Mouse (Mus musculus): ENCODE results near the gene Asap3. TPM values are rescaled to one million over a fixed set of nuclear protein-coding genes. Genes with fewer than 3 reads are reported as not detected.

The Asap3 gene
- polyA plus RNA-seq, 1 experiment from 2014 or later = 8.9 TPM

DNA sequence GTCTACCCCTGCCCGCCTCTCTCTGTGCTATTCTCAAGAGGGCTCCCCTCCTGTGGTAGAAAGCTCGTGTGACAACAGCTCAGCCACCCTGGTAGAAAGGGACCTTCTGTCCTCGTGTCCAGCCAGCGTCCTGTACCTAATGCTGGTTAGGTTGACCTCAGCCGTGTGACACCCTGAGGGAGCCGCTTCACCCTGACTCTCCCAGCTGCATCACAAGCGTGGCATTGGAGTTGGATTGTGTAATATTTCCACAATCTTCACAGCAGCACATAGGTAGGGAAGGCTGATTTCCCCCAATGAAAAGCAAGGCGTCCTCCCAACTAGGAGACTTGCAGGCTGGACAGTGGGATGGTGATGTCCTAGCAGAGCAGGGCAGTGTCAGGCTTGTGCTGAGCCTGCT is 19.9 kb upstream of the Asap3 start:
- no peaks in the 10 kb centered on the region for H3K9me3 ChIP-seq
- peaks cover 34% of the 10 kb centered on the region for H3K36me3 ChIP-seq
- no peak for ATAC-seq (ENCODE audit: low FRiP score, low read depth)
- no peaks in the 10 kb centered on the region for H3K27me3 ChIP-seq
- no peak overlapping the region for H3K4me3 ChIP-seq
- 88% methylated on average over 8 of the region's 8 CpGs for WGBS
- no peak overlapping the region for H3K27ac ChIP-seq (replicated peaks)
- H3K4me2 ChIP-seq (replicated peaks) = no peak overlapping the region
- 0 out of 2 replicates have a peak, but pooled peaks cover 3% of the 10 kb centered on the region for H3K4me1 ChIP-seq
- H3K9ac ChIP-seq (replicated peaks) = no peak overlapping the region

- Histone ChIP-seq H3K36me3 (peaks cover 34% of the 10 kb centered on the region), H3K27me3 (no peaks in the 10 kb centered on the region), H3K9ac (replicated peaks) (no peak overlapping the region), H3K27ac (replicated peaks) (no peak overlapping the region), H3K4me1 (no peaks in the 10 kb centered on the region), H3K9me3 (no peaks in the 10 kb centered on the region), H3K4me2 (replicated peaks) (no peak overlapping the region), H3K4me3 (no peak overlapping the region)
- 91% methylated on average over 23 of the region's 23 CpGs for WGBS
- ATAC-seq (ENCODE audit: low FRiP score, low read depth) = no peak
Measured at GRCm38 (mm10) chr4:136186739-136187472, 19.3 kb upstream of the Asap3 start.

- WGBS = 84% methylated on average over 6 of the region's 6 CpGs
- H3K9ac ChIP-seq (replicated peaks) = no peak overlapping the region
- no peaks in the 10 kb centered on the region for H3K4me1 ChIP-seq
- H3K9me3 ChIP-seq = no peaks in the 10 kb centered on the region
- H3K4me2 ChIP-seq (replicated peaks) = no peak overlapping the region
- no peak overlapping the region for H3K27ac ChIP-seq (replicated peaks)
- H3K4me3 ChIP-seq = no peak overlapping the region
- peaks cover 40% of the 10 kb centered on the region for H3K36me3 ChIP-seq
- no peaks in the 10 kb centered on the region for H3K27me3 ChIP-seq
- ATAC-seq (ENCODE audit: low FRiP score, low read depth) = no peak
Measured at GRCm38 (mm10) chr4:136188973-136189737, 17.0 kb upstream of the Asap3 start.

DNA sequence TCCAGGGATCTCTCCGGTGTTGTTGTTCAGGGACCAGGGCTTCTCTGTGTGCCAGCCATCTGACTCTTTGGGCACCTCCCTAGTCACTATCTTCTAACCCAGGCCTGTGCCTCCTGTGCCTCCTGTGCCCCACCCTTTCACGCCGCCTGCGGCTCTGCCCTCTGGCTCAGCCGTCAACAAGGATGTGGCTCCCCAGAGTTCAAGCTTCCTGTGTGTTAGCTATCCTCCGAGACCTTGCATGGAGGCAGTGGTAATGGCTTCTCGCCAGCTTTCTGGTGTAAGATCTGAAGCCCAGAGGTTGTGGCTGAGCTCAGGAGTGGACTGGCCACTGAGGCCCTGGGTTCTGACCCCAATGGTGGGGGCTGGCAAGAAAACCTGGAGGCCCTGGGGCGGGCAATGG is 16.3 kb upstream of the Asap3 start:
- Histone ChIP-seq H3K9me3 (no peaks in the 10 kb centered on the region), H3K36me3 (peaks cover 34% of the 10 kb centered on the region), H3K9ac (replicated peaks) (no peak overlapping the region), H3K27me3 (no peaks in the 10 kb centered on the region), H3K4me1 (no peaks in the 10 kb centered on the region), H3K27ac (replicated peaks) (no peak overlapping the region), H3K4me3 (no peak overlapping the region), H3K4me2 (replicated peaks) (no peak overlapping the region)
- WGBS = 89% methylated on average over 8 of the region's 8 CpGs
- ATAC-seq (ENCODE audit: low FRiP score, low read depth) = no peak

GRCm38 (mm10) chr4:136193571-136193970 is 12.6 kb upstream of the Asap3 start:
- Histone ChIP-seq H3K9me3 (no peaks in the 10 kb centered on the region), H3K36me3 (peaks cover 15% of the 10 kb centered on the region), H3K4me2 (replicated peaks) (no peak overlapping the region), H3K27me3 (no peaks in the 10 kb centered on the region), H3K4me1 (no peaks in the 10 kb centered on the region), H3K9ac (replicated peaks) (no peak overlapping the region), H3K27ac (replicated peaks) (no peak overlapping the region), H3K4me3 (no peak overlapping the region)
- ATAC-seq (ENCODE audit: low FRiP score, low read depth) = no peak
- 93% methylated on average over 3 of the region's 3 CpGs for WGBS

DNA sequence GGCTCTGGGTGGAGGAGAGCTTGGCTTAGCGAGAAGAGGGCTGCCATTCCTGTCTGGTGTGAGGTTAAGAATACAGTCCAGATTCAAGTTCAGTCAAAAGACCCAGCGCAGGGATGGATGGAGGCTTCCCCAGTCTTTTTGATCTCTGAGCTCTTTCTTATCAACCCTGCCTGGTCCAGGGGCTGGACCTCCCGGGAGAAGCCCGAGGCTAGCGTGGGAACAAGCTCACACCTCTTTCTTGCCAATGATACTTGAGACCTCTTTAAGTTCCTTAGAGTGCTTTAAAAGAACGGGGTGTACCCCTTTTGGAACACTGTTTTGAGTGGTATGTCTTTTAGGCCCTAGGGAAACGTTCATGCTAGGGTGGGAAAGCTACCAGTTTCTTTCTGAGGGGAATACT is 11.1 kb upstream of the Asap3 start:
- no peak overlapping the region for H3K4me2 ChIP-seq (replicated peaks)
- H3K4me3 ChIP-seq = no peak overlapping the region
- H3K9ac ChIP-seq (replicated peaks) = no peak overlapping the region
- WGBS = 72% methylated on average over 7 of the region's 7 CpGs
- H3K9me3 ChIP-seq = no peaks in the 10 kb centered on the region
- no peak overlapping the region for H3K27ac ChIP-seq (replicated peaks)
- no peak for ATAC-seq (ENCODE audit: low FRiP score, low read depth)
- no peaks in the 10 kb centered on the region for H3K27me3 ChIP-seq
- H3K36me3 ChIP-seq = peaks cover 10% of the 10 kb centered on the region; the same call in 1 of the 2 replicates
- no peaks in the 10 kb centered on the region for H3K4me1 ChIP-seq

DNA sequence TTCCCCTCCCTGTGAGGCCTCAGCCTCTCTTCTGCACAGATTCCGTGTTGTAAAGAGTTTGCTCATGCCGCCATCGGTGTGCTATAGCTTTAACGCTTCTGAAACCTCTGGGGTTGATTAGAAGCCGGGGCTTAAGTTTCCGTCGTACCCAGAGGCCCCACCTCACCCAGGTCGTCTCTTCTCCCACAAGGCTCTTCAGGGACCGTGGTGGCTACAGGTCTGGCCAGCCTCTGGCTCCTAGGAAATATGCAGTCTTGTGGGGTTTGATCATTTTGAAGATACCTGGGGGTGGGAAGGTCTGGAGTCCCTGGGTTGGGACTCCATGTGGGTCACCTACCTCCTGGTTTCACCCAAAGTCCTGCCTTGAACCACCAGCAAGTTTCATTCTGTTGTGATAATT is 10.5 kb upstream of the Asap3 start:
- ATAC-seq (ENCODE audit: low FRiP score, low read depth) = no peak
- H3K4me2 ChIP-seq (replicated peaks) = no peak overlapping the region
- H3K4me3 ChIP-seq = no peak overlapping the region
- H3K27ac ChIP-seq (replicated peaks) = no peak overlapping the region
- 80% methylated on average over 9 of the region's 9 CpGs for WGBS
- no peaks in the 10 kb centered on the region for H3K9me3 ChIP-seq
- H3K27me3 ChIP-seq = no peaks in the 10 kb centered on the region
- H3K4me1 ChIP-seq = no peaks in the 10 kb centered on the region
- no peak overlapping the region for H3K9ac ChIP-seq (replicated peaks)
- peaks cover 6% of the 10 kb centered on the region; the same call in 1 of the 2 replicates for H3K36me3 ChIP-seq

DNA sequence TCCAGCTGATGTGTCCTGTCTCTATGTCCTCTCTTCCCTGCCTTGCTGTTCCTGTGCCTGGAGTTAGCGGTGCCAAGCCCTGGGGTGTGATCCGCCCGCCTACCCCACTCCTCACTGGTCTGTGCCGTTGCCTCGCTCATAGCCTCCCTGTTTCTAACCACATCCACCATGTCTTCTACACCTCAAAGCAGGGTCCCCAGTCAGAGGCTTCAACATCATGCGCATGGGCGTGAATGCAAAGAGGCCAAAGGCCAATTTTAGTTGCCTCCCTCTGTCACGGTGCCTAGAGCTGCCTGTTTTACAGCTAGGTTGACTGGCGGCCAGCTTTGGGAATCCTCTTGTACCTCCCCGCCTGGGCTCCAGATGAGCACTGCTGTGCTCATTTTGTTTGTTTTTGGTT is 10.0 kb upstream of the Asap3 start:
- Histone ChIP-seq H3K4me2 (replicated peaks) (no peak overlapping the region), H3K9ac (replicated peaks) (no peak overlapping the region), H3K4me1 (no peaks in the 10 kb centered on the region), H3K36me3 (peaks cover 6% of the 10 kb centered on the region; the same call in 1 of the 2 replicates), H3K27ac (replicated peaks) (no peak overlapping the region), H3K27me3 (no peaks in the 10 kb centered on the region), H3K9me3 (no peaks in the 10 kb centered on the region), H3K4me3 (no peak overlapping the region)
- ATAC-seq (ENCODE audit: low FRiP score, low read depth) = no peak
- 85% methylated on average over 10 of the region's 10 CpGs for WGBS

GRCm38 (mm10) chr4:136198846-136199245 is 7.3 kb upstream of the Asap3 start:
- H3K36me3 ChIP-seq = no peaks in the 10 kb centered on the region
- ATAC-seq (ENCODE audit: low FRiP score, low read depth) = no peak
- H3K27ac ChIP-seq (replicated peaks) = no peak overlapping the region
- no peaks in the 10 kb centered on the region for H3K4me1 ChIP-seq
- WGBS = 72% methylated on average over 7 of the region's 7 CpGs
- H3K4me2 ChIP-seq (replicated peaks) = no peak overlapping the region
- H3K9ac ChIP-seq (replicated peaks) = no peak overlapping the region
- no peaks in the 10 kb centered on the region for H3K9me3 ChIP-seq
- no peak overlapping the region for H3K4me3 ChIP-seq
- peaks cover 5% of the 10 kb centered on the region; the same call in 1 of the 2 replicates for H3K27me3 ChIP-seq

GRCm38 (mm10) chr4:136199562-136200292 is 6.4 kb upstream of the Asap3 start:
- H3K4me3 ChIP-seq = no peak overlapping the region
- peaks cover 13% of the 10 kb centered on the region; the same call in 1 of the 2 replicates for H3K27me3 ChIP-seq
- ATAC-seq (ENCODE audit: low FRiP score, low read depth) = no peak
- no peaks in the 10 kb centered on the region for H3K36me3 ChIP-seq
- no peaks in the 10 kb centered on the region for H3K4me1 ChIP-seq
- 38% methylated on average over 9 of the region's 9 CpGs for WGBS
- no peak overlapping the region for H3K4me2 ChIP-seq (replicated peaks)
- no peak overlapping the region for H3K9ac ChIP-seq (replicated peaks)
- no peak overlapping the region for H3K27ac ChIP-seq (replicated peaks)
- no peaks in the 10 kb centered on the region for H3K9me3 ChIP-seq

DNA sequence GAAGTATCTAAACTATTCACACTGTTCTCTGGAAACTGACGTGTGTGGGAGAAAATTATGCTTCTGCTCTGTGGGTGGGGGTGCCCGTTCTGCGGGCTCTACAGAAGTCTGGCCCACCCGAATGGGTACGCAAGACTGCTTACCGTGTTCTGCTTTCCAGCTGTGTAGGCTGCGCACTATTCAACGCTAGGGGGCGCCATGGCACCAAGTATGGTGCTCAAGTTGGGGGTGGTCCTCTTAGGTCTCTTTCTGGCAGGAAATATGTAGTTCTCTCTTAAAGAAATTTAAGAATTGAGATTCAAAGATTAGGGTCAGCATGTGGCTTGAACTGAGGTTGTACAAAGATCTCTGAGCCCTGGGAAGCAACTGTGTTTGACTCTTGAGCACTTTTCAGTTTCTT is 3.7 kb upstream of the Asap3 start:
- ATAC-seq (ENCODE audit: low FRiP score, low read depth) = no peak
- H3K9me3 ChIP-seq = no peaks in the 10 kb centered on the region
- H3K4me2 ChIP-seq (replicated peaks) = no peak overlapping the region
- H3K4me3 ChIP-seq = no peak overlapping the region
- no peak overlapping the region for H3K27ac ChIP-seq (replicated peaks)
- no peaks in the 10 kb centered on the region for H3K36me3 ChIP-seq
- peaks cover 17% of the 10 kb centered on the region; the same call in 1 of the 2 replicates for H3K27me3 ChIP-seq
- H3K4me1 ChIP-seq = peaks cover 18% of the 10 kb centered on the region
- WGBS = 2% methylated on average over 9 of the region's 9 CpGs
- H3K9ac ChIP-seq (replicated peaks) = no peak overlapping the region

GRCm38 (mm10) chr4:136204775-136205174 is 1.4 kb upstream of the Asap3 start:
- 82% methylated on average over 2 of the region's 2 CpGs for WGBS
- no peak overlapping the region for H3K4me2 ChIP-seq (replicated peaks)
- ATAC-seq (ENCODE audit: low FRiP score, low read depth) = no peak
- no peak overlapping the region for H3K4me3 ChIP-seq
- no peaks in the 10 kb centered on the region for H3K36me3 ChIP-seq
- H3K9me3 ChIP-seq = no peaks in the 10 kb centered on the region
- peaks cover 21% of the 10 kb centered on the region for H3K4me1 ChIP-seq
- H3K27me3 ChIP-seq = peaks cover 22% of the 10 kb centered on the region; the same call in 1 of the 2 replicates
- H3K9ac ChIP-seq (replicated peaks) = no peak overlapping the region
- no peak overlapping the region for H3K27ac ChIP-seq (replicated peaks)

Data from midbrain, embryonic 12.5 days (tissue).